In genomic region chr9:109985416-109985815, GRCm38 (mm10) we compare ENCODE assay signal across 8 mouse cellular contexts. TPM values are rescaled to one million over a fixed set of nuclear protein-coding genes. Genes with fewer than 3 reads are reported as not detected.
DNase-seq lines count a peak whose midpoint lies in the region; ATAC-seq and TF ChIP-seq lines count a peak whose summit lies in the region.

No protein-coding gene starts in this region.

- H3K4me2 ChIP-seq in limb, embryonic 11.5 days (ENCODE audit: low read depth, severe bottlenecking), result no peak overlapping the region
- no peak overlapping the region for H3K4me2 ChIP-seq in midbrain, embryonic 15.5 days

- H3K4me3 ChIP-seq in heart, adult 2 months, result no peak overlapping the region
- no peak overlapping the region for H3K4me3 ChIP-seq in limb, embryonic 11.5 days (ENCODE audit: low read depth, low read length)
- no peak overlapping the region for H3K4me3 ChIP-seq in midbrain, embryonic 15.5 days

- TF ChIP-seq CTCF in heart, adult 2 months (IDR thresholded peaks at IDR 0.05), result peak; percentile 96

- no peak overlapping the region for H3K9ac ChIP-seq in heart, adult 2 months (ENCODE audit: low read depth, low read length)
- H3K9ac ChIP-seq in limb, embryonic 11.5 days (ENCODE audit: low read length), result no peak overlapping the region
- H3K9ac ChIP-seq in midbrain, embryonic 15.5 days, result no peak overlapping the region

- WGBS in heart, adult 2 months, result 20% methylated on average over 4 of the region's 4 CpGs
- WGBS in limb, embryonic 11.5 days, result 34% methylated on average over 4 of the region's 4 CpGs
- 21% methylated on average over 4 of the region's 4 CpGs for WGBS in midbrain, embryonic 15.5 days

- TF ChIP-seq EP300 in heart, adult 2 months (IDR thresholded peaks at IDR 0.05; ENCODE audit: insufficient read depth, low read depth, low read length), result peak; percentile 95

- peak overlapping the region; percentile 3; the same call in 1 of the 2 replicates for H3K27ac ChIP-seq in heart, adult 2 months
- H3K27ac ChIP-seq in limb, embryonic 11.5 days (replicated peaks; ENCODE audit: low read depth, low read length), result no peak overlapping the region
- no peak overlapping the region for H3K27ac ChIP-seq in midbrain, embryonic 15.5 days

- ATAC-seq in limb, embryonic 11.5 days (ENCODE audit: insufficient number of reproducible peaks, low FRiP score, low TSS enrichment, low read depth), result peak; percentile 65; the same call in 1 of the 2 replicates
- ATAC-seq in midbrain, embryonic 15.5 days (replicated peaks), result peak; percentile 77

- peak; percentile 37 for DNase-seq in 3134 (ENCODE audit: extremely low read depth, insufficient read length, low spot score)
- peak; percentile 48 to 60 for DNase-seq in adrenal gland, adult 18-20 months (ENCODE audit: low spot score in 2 of 2)
- peak; percentile 51 for DNase-seq in embryo, embryonic 11.5 days (ENCODE audit: low read depth, low spot score)
- DNase-seq in heart, adult 2 months, result peak; percentile 57 to 77
- peak; percentile 69 to 78 for DNase-seq in kidney, adult 8-10 months
- peak; percentile 69 for DNase-seq in limb, embryonic 11.5 days (ENCODE audit: low spot score)
- DNase-seq in spleen, postnatal 36 days (ENCODE audit: low spot score in 2 of 2), result peak; percentile 37 to 39

- peaks cover 1% of the 10 kb centered on the region; the same call in 1 of the 2 replicates for H3K4me1 ChIP-seq in heart, adult 2 months (ENCODE audit: control insufficient read depth, insufficient read depth, low read length)
- no peaks in the 10 kb centered on the region for H3K4me1 ChIP-seq in limb, embryonic 11.5 days (ENCODE audit: control insufficient read depth, insufficient read depth, low read length)
- H3K4me1 ChIP-seq in midbrain, embryonic 15.5 days, result no peaks in the 10 kb centered on the region

- H3K9me3 ChIP-seq in limb, embryonic 11.5 days (ENCODE audit: control insufficient read depth, low read length), result no peaks in the 10 kb centered on the region
- no peaks in the 10 kb centered on the region for H3K9me3 ChIP-seq in midbrain, embryonic 15.5 days

- no peaks in the 10 kb centered on the region for H3K27me3 ChIP-seq in heart, adult 2 months (ENCODE audit: control insufficient read depth, insufficient read depth, low read length)
- no peaks in the 10 kb centered on the region for H3K27me3 ChIP-seq in limb, embryonic 11.5 days (ENCODE audit: control insufficient read depth, insufficient read depth, low read length)
- no peaks in the 10 kb centered on the region for H3K27me3 ChIP-seq in midbrain, embryonic 15.5 days (replicated peaks)

- no peak for TF ChIP-seq POLR2A in heart, adult 2 months (IDR thresholded peaks at IDR 0.05; ENCODE audit: insufficient read depth, low read depth, low read length)

- intact Hi-C loops in heart, adult 2 months (cut with DNase I), result loop anchor here (1.0 to 5.0 kb wide), 4 partner anchors 47 to 91 kb away; no protein-coding TSS in a partner anchor

- H3K36me3 ChIP-seq in heart, adult 2 months (ENCODE audit: control insufficient read depth, insufficient read depth, low read length), result peaks cover 11% of the 10 kb centered on the region
- no peaks in the 10 kb centered on the region for H3K36me3 ChIP-seq in limb, embryonic 11.5 days (ENCODE audit: control insufficient read depth, insufficient read depth, low read length)
- H3K36me3 ChIP-seq in midbrain, embryonic 15.5 days (replicated peaks), result no peaks in the 10 kb centered on the region

- peaks cover 2% of the 10 kb centered on the region for H3K79me2 ChIP-seq in heart, adult 2 months (replicated peaks; ENCODE audit: control insufficient read depth, insufficient read depth, low read length)

RNA-seq across cellular contexts. Expression of gene Map4, which starts 54.2 kb away (rescaled TPM):
- 10 to 100 TPM; 79.0 to 91.6 TPM for total RNA-seq in adrenal gland, adult 18-20 months (2021)
- 100 to 1,000 TPM; 279 to 331 TPM for total RNA-seq in heart, adult 2 months (2021)
- polyA plus RNA-seq in heart, adult 2 months (2012; rRNA removed), result 172 and 183 TPM in 2 replicates
- 38.5 and 43.6 TPM in 2 replicates for polyA plus RNA-seq in limb, embryonic 11.5 days (2014; fragmentation: Nextera tagmentation; extraction: Ambion mirVana)
- 167 and 181 TPM in 2 replicates for polyA plus RNA-seq in midbrain, embryonic 15.5 days (2015; fragmentation: Nextera tagmentation; extraction: Ambion mirVana)
